Mouse (Mus musculus) kidney, adult 9 months (tissue): Measurements from ENCODE around the gene Yaf2.

ENCODE experiments used
- DNase-seq: peaks from one replicate; pipeline ENCODE4 v3.0.0; 2022

The Yaf2 gene

DNA sequence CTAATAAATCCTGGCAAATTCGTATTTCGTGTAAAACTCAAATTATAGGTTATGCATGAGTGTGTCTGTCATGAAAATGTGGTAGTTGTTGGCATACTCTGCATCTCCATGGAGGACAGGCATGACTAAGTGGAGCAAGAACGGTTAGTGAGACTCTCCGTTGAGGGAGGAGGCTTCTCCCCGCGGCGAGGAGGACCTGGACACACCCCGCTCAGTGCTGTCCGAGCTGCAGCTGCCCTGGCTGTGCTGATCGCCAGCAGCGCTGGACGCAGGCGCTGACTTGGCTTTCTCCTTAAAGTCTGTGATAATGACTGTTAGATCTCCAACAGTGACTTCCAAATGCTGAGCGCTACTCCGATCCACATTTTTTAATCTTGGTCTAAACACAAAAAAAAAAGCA is 51.5 kb downstream of the Yaf2 start:
- DNase-seq = no peak

DNA sequence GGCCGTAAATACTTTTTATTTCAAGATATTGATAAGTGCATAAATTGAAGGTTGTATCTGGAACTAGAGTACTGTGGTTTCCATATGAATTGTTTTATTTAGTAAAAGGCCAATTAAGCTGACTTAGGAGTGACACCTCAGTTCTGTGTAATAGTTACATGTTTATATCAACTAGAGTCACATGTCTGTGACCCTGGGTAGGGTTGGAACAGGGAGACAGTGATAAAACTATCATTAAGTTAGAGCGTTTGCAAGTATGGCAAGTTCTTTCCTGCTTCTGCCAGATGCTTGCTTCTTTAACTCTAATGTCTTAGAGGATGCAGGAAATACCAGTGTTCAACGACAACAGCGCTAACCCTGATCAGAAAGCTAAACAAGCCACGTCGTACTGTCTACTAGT is 52.4 kb downstream of the Yaf2 start:
- no peak for DNase-seq

- no peak for DNase-seq
Measured at GRCm38 (mm10) chr15:93283349-93283748, 53.4 kb downstream of the Yaf2 start.

GRCm38 (mm10) chr15:93276276-93276675 is 60.5 kb downstream of the Yaf2 start:
- DNase-seq = peak; percentile 20

- DNase-seq = no peak
Measured at GRCm38 (mm10) chr15:93275623-93276022, 61.1 kb downstream of the Yaf2 start.

DNA sequence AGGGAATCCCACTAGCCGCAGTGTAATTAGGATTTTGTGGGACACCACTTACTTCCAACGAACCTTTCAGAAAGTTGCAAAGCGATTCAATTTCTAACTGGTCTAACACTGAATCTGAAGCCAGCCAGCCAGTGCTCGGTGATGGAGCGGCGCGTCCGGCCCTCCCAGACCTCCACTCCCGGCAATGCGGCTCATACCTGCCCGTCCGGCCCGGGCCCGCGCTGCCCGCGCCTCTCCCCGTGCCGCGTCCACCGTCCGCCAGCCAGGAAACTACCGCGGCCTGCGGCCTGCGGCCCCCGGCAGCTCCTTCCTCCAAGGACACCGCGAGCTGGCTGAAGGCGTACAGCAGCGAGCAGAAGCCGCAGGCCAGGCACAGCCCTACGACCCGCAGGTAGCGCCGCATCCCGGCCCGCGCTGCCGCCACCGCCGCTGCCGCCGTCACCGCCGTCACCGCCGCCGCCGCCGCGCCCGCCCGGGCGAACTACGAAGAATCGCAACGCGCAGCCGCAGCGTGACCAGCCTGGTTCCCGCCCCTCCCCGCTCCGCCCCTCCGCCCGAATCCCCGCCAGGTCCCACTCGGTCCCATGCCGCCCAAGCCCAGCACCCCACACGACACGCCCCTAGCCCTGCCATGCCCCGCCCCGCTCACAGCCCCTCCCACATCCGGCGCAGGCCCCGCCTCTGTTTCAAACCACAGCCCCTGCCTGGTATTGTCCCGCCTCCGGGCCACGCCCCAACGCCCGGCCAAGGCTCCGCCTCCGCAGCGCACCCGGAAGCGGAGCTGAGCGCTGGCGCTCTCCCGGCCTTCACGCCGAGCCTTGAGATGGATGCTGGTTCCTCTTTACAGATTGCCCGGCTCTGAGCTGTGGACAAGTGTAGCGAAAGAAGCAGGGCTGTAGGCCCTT is 61.8 kb downstream of the Yaf2 start, which contains the start of gene Gxylt1:
Gene Gxylt1, minus strand, starts transcription at position 501 of the 905 bp plus-strand sequence.
- DNase-seq = peak; percentile 100

DNA sequence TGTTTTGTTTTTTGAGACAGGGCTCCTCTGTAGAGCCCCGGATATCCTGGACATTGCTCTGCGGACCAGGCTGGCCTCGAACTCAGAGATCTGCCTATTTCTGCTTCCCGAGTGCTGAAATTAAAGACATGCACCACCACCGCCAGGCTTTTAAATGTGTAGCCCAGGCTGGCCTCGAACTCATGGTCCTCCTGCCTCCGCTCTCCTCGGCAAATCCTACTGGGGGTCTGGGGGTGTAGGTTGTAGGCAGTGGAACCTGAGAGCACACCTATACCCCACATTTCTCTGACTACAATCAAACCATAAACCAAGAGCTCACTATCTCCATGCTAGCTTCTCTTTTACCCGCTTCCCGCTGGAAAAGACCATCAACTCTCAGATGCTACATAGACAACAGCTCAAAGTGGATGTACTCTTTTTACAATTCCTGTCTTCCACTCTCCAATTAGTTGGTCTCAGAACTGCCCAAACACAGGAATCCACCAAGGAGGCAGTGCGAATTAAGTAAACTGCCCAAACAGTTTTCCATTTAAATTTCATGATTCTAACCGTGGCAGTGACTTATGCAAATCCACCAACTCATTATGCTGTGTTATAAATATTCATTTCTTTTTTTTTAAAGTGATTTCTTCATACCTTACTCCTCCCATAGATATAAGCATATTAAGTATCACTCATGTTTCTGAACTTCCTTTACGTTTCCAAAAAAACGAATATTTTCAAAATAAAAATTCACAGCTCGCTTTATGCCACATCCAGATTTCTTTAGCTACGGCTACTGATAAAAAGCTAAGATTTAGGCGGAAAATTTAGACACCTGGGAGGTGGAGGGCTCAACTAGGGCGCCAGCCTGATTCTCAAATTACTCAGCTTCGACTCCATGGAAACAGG is 62.7 kb downstream of the Yaf2 start:
- DNase-seq = no peak

- no peak for DNase-seq
Measured at GRCm38 (mm10) chr15:93272948-93273347, 63.8 kb downstream of the Yaf2 start.

GRCm38 (mm10) chr15:93270289-93270855 is 66.4 kb downstream of the Yaf2 start:
- no peak for DNase-seq

GRCm38 (mm10) chr15:93269572-93269971 is 67.2 kb downstream of the Yaf2 start:
- no peak for DNase-seq

- DNase-seq = no peak
Measured at GRCm38 (mm10) chr15:93268001-93268400, 68.7 kb downstream of the Yaf2 start.

DNA sequence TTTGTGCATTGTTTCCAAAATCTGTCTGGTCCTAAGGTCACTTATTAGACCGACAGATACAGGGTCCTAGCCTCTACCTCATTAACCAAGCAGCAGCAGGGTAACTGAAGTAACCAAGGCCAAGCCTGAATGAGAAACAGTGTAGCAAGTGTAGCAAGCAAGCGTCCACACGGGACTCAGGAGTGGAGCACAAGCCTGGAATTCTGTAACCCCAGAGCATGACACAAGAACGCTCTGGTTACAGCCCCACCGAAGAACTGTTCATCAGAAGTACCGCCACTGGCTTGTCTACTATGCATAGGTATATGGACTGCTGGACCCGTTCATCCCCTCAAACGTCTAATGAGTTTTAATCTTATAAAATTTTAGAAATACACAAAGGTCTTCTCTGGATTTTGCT is 69.3 kb downstream of the Yaf2 start:
- DNase-seq = no peak

GRCm38 (mm10) chr15:93266361-93266760 is 70.4 kb downstream of the Yaf2 start:
- no peak for DNase-seq

DNA sequence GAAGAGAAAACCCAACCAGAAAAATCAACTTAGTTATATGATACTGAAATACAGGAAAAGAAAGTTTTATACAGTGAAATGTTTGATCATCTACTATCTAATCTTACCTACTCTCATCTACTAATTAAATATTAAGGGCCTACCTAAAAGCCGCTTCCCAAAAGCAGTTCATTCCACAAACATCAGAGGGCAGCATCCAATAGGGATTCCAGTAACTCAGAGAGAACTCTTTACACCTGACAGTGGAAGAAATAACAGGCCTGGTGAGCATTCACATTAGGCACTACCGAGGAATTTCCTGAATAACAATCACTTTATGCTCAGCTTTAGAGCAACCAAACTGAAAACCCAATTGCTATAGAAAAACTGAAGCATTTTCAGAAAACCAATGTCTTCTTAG is 71.0 kb downstream of the Yaf2 start:
- DNase-seq = peak; percentile 85

- DNase-seq = no peak
Measured at GRCm38 (mm10) chr15:93265231-93265630, 71.5 kb downstream of the Yaf2 start.

DNA sequence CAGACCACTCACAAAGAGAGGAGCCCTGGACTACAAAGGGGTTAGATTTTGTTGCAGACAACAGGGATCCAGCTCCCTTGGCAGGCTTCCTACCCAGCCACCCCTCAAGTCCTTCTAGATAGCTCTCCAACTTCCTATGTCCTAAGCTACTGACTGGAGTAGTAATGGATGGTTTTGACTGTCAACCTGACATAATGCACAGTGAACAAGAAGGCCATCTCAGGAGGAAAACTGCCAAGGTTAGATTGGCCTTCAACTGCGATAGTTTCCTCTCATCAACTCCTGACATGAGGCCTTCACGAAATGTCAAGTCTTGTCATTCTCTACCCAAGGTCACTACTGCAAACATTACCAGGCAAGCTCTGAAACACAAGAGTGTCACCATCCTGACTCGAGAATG is 72.5 kb downstream of the Yaf2 start:
- no peak for DNase-seq

DNA sequence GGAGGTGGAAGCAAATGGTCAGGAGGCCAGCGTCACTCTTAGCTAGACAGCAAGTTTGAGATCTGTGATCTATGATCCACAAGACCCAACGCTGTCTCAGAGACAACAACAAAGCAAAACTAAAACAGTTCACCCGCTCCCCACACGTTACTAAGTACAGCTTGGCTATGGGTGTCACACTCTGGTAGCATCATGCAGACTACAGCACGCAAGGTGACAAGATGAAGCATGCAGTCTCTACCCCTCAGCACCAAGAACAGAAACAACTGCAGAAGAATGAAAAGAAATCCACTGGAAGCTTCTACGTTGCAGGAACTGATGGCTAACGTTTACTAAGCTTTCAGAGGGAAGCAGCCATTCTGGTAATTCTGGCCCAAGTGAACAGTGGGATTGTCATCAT is 73.2 kb downstream of the Yaf2 start:
- no peak for DNase-seq

- DNase-seq = no peak
Measured at GRCm38 (mm10) chr15:93262818-93263217, 73.9 kb downstream of the Yaf2 start.

- no peak for DNase-seq
Measured at GRCm38 (mm10) chr15:93262274-93262673, 74.5 kb downstream of the Yaf2 start.

GRCm38 (mm10) chr15:93259933-93260332 is 76.8 kb downstream of the Yaf2 start:
- DNase-seq = no peak

- DNase-seq = no peak
Measured at GRCm38 (mm10) chr15:93255295-93255694, 81.4 kb downstream of the Yaf2 start.

DNA sequence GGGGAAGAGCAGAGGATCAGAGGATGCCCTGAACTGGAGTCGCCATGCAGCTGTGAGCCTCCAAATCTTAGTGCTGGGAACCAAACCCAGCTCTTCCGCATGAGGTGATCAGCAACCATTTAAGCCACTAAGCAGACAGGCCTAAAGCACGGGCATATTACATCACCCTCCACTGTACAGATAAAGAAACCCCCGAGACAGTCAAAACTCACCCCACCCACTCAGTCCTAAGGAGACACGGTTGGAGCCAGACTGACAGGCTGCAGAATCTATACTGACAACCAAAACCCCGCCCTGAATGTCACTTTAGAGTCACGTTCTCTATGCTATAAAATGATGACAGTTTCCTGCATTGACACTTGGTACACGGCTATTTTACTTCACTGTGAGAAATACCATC is 83.6 kb downstream of the Yaf2 start:
- no peak for DNase-seq

- no peak for DNase-seq
Measured at GRCm38 (mm10) chr15:93252396-93252795, 84.3 kb downstream of the Yaf2 start.
